1 mouse cellular context compared by ENCODE assay signal in the genomic region with DNA sequence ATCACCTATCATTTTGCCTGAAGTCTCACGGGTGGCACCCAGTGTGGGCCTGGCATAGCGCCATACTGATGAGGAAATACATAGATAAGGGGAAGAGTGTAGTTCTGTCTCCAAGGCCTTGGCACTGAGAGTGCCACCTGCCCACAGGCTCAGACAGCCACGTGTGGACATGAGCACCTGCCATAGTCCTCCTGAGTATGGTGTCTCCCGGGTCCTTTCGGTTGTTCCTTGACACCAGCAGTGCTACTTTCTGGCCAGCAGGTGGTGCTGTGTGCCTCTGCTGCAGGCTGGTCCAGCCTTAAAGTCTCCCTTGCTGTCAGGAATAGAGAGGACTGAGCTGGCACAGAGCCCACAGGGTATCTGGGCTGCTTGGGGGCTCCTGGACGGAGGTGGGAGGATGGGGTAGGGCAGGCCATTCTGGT.
TF ChIP-seq lines count a peak whose summit lies in the region.

No protein-coding gene starts in this region.

TF ChIP-seq in CH12.LX, 34 proteins besides CTCF, POLR2A, EP300 and RAD21:
- TF ChIP-seq RCOR1 (conservative IDR thresholded peaks at IDR 0.05; ENCODE audit: low read depth, low read length), result no peak
- TF ChIP-seq POLR2AphosphoS2 (IDR thresholded peaks at IDR 0.05; ENCODE audit: low read depth, low read length), result no peak
- peak; percentile 20; the same call in 1 of the 2 replicates for TF ChIP-seq ELF1 (IDR thresholded peaks at IDR 0.05; ENCODE audit: low read depth, low read length)
- TF ChIP-seq NRF1 (IDR thresholded peaks at IDR 0.05; ENCODE audit: low read depth, low read length), result no peak
- TF ChIP-seq ZMIZ1 (IDR thresholded peaks at IDR 0.05; ENCODE audit: low read depth, low read length), result no peak
- TF ChIP-seq ZC3H11A (IDR thresholded peaks at IDR 0.05; ENCODE audit: low read depth, low read length), result peak; percentile 79
- no peak for TF ChIP-seq TBP (conservative IDR thresholded peaks at IDR 0.05; ENCODE audit: low read depth, low read length)
- no peak for TF ChIP-seq MAFK (IDR thresholded peaks at IDR 0.05; ENCODE audit: insufficient replicate concordance, low read length)
- TF ChIP-seq MXI1 (IDR thresholded peaks at IDR 0.05; ENCODE audit: low read depth, low read length), result peak; percentile 67; the same call in 1 of the 2 replicates
- peak; percentile 78 for TF ChIP-seq TCF12 (IDR thresholded peaks at IDR 0.05; ENCODE audit: low read depth, low read length)
- no peak for TF ChIP-seq PAX5 (IDR thresholded peaks at IDR 0.05; ENCODE audit: low read length)
- 0 out of 2 replicates have a peak, but pooled peaks have one; percentile 37 for TF ChIP-seq ZNF384 (IDR thresholded peaks at IDR 0.05; ENCODE audit: low read depth, low read length)
- no peak for TF ChIP-seq JUN (IDR thresholded peaks at IDR 0.05; ENCODE audit: insufficient read depth, low read depth, low read length)
- TF ChIP-seq UBTF (IDR thresholded peaks at IDR 0.05; ENCODE audit: low read depth, low read length), result no peak; the same call in 1 of the 2 replicates
- peak; percentile 57 for TF ChIP-seq MEF2A (IDR thresholded peaks at IDR 0.05; ENCODE audit: borderline replicate concordance, low read depth, low read length)
- peak; percentile 90 for TF ChIP-seq MYC (IDR thresholded peaks at IDR 0.05; ENCODE audit: low read depth, low read length)
- TF ChIP-seq USF1 (IDR thresholded peaks at IDR 0.05; ENCODE audit: low read depth, low read length), result no peak
- TF ChIP-seq GABPA (IDR thresholded peaks at IDR 0.05; ENCODE audit: insufficient replicate concordance, low read depth, low read length), result no peak
- TF ChIP-seq CHD1 (IDR thresholded peaks at IDR 0.05; ENCODE audit: low read depth, low read length), result no peak
- no peak for TF ChIP-seq KAT2A (IDR thresholded peaks at IDR 0.05; ENCODE audit: insufficient replicate concordance, low read length)
- TF ChIP-seq CHD2 (IDR thresholded peaks at IDR 0.05; ENCODE audit: low read length), result peak; percentile 67; the same call in 1 of the 2 replicates
- peak; percentile 62 for TF ChIP-seq ETS1 (conservative IDR thresholded peaks at IDR 0.05; ENCODE audit: low read depth, low read length)
- TF ChIP-seq SIN3A (IDR thresholded peaks at IDR 0.05; ENCODE audit: low read length), result peak; percentile 77
- TF ChIP-seq MAX (IDR thresholded peaks at IDR 0.05; ENCODE audit: low read length), result peak; percentile 86
- peak; percentile 63; the same call in 1 of the 2 replicates for TF ChIP-seq IRF4 (IDR thresholded peaks at IDR 0.05; ENCODE audit: low read depth, low read length)
- TF ChIP-seq HCFC1 (IDR thresholded peaks at IDR 0.05; ENCODE audit: low read depth, low read length), result no peak
- TF ChIP-seq ZKSCAN1 (IDR thresholded peaks at IDR 0.05; ENCODE audit: borderline replicate concordance, low read depth, low read length), result no peak
- TF ChIP-seq MAZ (IDR thresholded peaks at IDR 0.05; ENCODE audit: low read depth, low read length), result peak; percentile 81; the same call in 1 of the 2 replicates
- TF ChIP-seq JUND (conservative IDR thresholded peaks at IDR 0.05; ENCODE audit: low read depth, low read length), result no peak
- TF ChIP-seq SMC3 (IDR thresholded peaks at IDR 0.05; ENCODE audit: low read depth, low read length), result peak; percentile 99
- no peak for TF ChIP-seq E2F4 (IDR thresholded peaks at IDR 0.05; ENCODE audit: insufficient replicate concordance, low read depth, low read length)
- TF ChIP-seq BHLHE40 (IDR thresholded peaks at IDR 0.05; ENCODE audit: low read depth, low read length), result peak; percentile 86
- TF ChIP-seq USF2 (conservative IDR thresholded peaks at IDR 0.05; ENCODE audit: low read depth, low read length), result no peak
- no peak; the same call in 1 of the 2 replicates for TF ChIP-seq NELFE (IDR thresholded peaks at IDR 0.05; ENCODE audit: low read depth, low read length)
